Mouse (Mus musculus): ENCODE measurements around the gene Galk1.

- TF ChIP-seq CTCF (conservative IDR thresholded peaks at IDR 0.05; ENCODE audit: insufficient read depth, insufficient read length, low read depth, low read length): no peak
- no peak for TF ChIP-seq POLR2A (IDR thresholded peaks at IDR 0.05; ENCODE audit: low read depth, low read length)
Observed at GRCm38 (mm10) chr11:116027756-116028155, 15.2 kb upstream of the Galk1 start, which contains the start of gene H3f3b.

Data from kidney, adult 2 months (tissue).